Mouse (Mus musculus): Measurements from ENCODE around the gene Fscn2. TPM values are rescaled to one million over a fixed set of nuclear protein-coding genes. Genes with fewer than 3 reads are reported as not detected.

Gene Fscn2
- total and polyA plus RNA-seq, 3 experiments: 0.21 TPM; not detected in 2

DNA sequence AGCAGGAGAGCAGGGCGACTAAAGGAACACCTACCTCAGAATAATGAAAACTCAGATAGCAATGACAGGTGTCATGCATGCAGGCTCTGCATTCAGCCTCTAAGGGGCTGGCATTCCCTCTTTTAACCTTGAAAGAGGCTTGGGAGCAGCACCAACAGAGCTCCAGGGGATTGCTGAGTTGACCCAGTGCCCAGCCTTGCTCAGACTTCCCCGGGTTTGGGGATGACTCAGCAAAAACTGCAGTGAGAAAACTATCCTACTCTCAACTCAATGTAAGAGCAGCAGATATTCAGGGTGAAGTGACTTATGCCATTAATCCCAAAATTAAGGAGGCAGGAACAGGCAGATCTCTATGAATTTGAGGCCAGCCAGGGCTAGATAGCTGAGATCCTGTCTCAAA is 25.8 kb downstream of the Fscn2 start:
- no peak for DNase-seq
- 33% methylated on average over 2 of the region's 2 CpGs for WGBS
- intact Hi-C loops (cut with DNase I): no loop called here

DNA sequence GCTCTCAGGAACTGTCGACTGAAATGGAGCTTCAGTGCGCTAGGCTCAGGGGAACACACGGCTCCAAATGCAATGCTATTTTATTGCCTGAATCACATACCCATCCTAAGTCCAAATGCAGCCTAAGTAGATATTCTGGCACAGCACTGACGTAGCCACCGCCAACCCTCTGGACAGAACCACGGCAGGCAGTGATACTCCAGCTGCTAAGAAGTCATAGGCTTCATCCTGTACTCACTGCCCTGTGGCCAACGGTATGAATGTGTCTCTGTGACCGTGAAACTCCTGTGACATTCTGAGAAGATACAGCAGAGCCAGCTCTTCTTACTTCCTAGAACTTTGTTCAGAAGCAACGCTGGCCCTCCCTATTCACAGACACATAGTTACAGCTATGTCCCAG is 27.2 kb downstream of the Fscn2 start:
- Histone ChIP-seq H3K4me3 (no peak overlapping the region), H3K4me1 (ENCODE audit: control insufficient read depth, insufficient read depth, low read length) (no peaks in the 10 kb centered on the region; the same call in 1 of the 2 replicates), H3K27me3 (ENCODE audit: control insufficient read depth, insufficient read depth, low read length) (no peaks in the 10 kb centered on the region), H3K9ac (ENCODE audit: low read depth, low read length) (no peak overlapping the region), H3K27ac (peak overlapping the region; percentile 24; the same call in 1 of the 2 replicates), H3K79me2 (replicated peaks; ENCODE audit: control insufficient read depth, insufficient read depth, low read length) (no peaks in the 10 kb centered on the region), H3K36me3 (ENCODE audit: control insufficient read depth, insufficient read depth, low read length) (no peaks in the 10 kb centered on the region)
- TF ChIP-seq POLR2A (IDR thresholded peaks at IDR 0.05; ENCODE audit: insufficient read depth, low read depth, low read length) (no peak), CTCF (IDR thresholded peaks at IDR 0.05) (no peak)
- DNase-seq: no peak
- intact Hi-C loops (cut with DNase I): no loop called here
- 73% methylated on average over 9 of the region's 9 CpGs for WGBS

More for the DNA sequence above, 25.8 kb downstream of the Fscn2 start:
- peak overlapping the region; percentile 48; the same call in 1 of the 2 replicates for H3K27ac ChIP-seq
- H3K36me3 ChIP-seq (ENCODE audit: control insufficient read depth, insufficient read depth, low read length): peaks cover 3% of the 10 kb centered on the region; the same call in 1 of the 2 replicates
- TF ChIP-seq EP300 (IDR thresholded peaks at IDR 0.05; ENCODE audit: insufficient read depth, low read depth, low read length) (no peak), POLR2A (IDR thresholded peaks at IDR 0.05; ENCODE audit: insufficient read depth, low read depth, low read length) (no peak), CTCF (IDR thresholded peaks at IDR 0.05) (no peak)
- H3K4me1 ChIP-seq (ENCODE audit: control insufficient read depth, insufficient read depth, low read length): no peaks in the 10 kb centered on the region; the same call in 1 of the 2 replicates
- H3K79me2 ChIP-seq (replicated peaks; ENCODE audit: control insufficient read depth, insufficient read depth, low read length): no peaks in the 10 kb centered on the region
- no peaks in the 10 kb centered on the region for H3K27me3 ChIP-seq (ENCODE audit: control insufficient read depth, insufficient read depth, low read length)
- no peak overlapping the region for H3K4me3 ChIP-seq
- H3K9ac ChIP-seq (ENCODE audit: low read depth, low read length): no peak overlapping the region

DNA sequence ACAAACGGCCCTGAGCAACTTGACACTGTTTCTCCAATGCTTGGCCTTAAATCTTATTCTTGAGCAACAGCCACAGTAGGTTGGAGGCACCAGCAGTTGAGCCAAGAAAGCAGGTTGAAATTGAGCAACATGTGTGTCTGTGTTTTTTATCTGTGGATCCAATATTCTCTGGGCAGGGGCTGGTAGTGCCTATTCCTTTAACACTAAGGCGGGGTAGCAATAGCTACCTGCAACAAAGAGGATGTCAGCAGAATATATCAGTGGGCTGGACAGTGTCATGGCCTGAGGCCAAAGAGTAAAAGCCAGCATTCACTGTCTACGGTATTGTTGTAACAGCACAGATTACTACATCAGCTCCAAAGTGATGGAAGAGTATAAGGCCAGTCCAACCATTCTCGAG is 34.3 kb downstream of the Fscn2 start:
- intact Hi-C loops (cut with DNase I): no loop called here
- 54% methylated on average over 4 of the region's 4 CpGs for WGBS
- Histone ChIP-seq H3K79me2 (replicated peaks; ENCODE audit: control insufficient read depth, insufficient read depth, low read length) (no peaks in the 10 kb centered on the region), H3K27ac (no peak overlapping the region), H3K4me1 (ENCODE audit: control insufficient read depth, insufficient read depth, low read length) (no peaks in the 10 kb centered on the region), H3K9ac (ENCODE audit: low read depth, low read length) (no peak overlapping the region), H3K36me3 (ENCODE audit: control insufficient read depth, insufficient read depth, low read length) (peaks cover 3% of the 10 kb centered on the region), H3K27me3 (ENCODE audit: control insufficient read depth, insufficient read depth, low read length) (no peaks in the 10 kb centered on the region), H3K4me3 (no peak overlapping the region)
- DNase-seq: no peak
- no peak for TF ChIP-seq POLR2A (IDR thresholded peaks at IDR 0.05; ENCODE audit: insufficient read depth, low read depth, low read length)
- TF ChIP-seq EP300 (IDR thresholded peaks at IDR 0.05; ENCODE audit: insufficient read depth, low read depth, low read length): no peak
- no peak for TF ChIP-seq CTCF (IDR thresholded peaks at IDR 0.05)

GRCm38 (mm10) chr11:120397602-120398001 is 36.3 kb downstream of the Fscn2 start:
- Histone ChIP-seq H3K27me3 (ENCODE audit: control insufficient read depth, insufficient read depth, low read length) (no peaks in the 10 kb centered on the region), H3K79me2 (replicated peaks; ENCODE audit: control insufficient read depth, insufficient read depth, low read length) (no peaks in the 10 kb centered on the region), H3K9ac (ENCODE audit: low read depth, low read length) (no peak overlapping the region), H3K4me1 (ENCODE audit: control insufficient read depth, insufficient read depth, low read length) (no peaks in the 10 kb centered on the region), H3K36me3 (ENCODE audit: control insufficient read depth, insufficient read depth, low read length) (peaks cover 5% of the 10 kb centered on the region), H3K4me3 (no peak overlapping the region), H3K27ac (no peak overlapping the region)
- 75% methylated on average over 2 of the region's 2 CpGs for WGBS
- no peak for DNase-seq
- TF ChIP-seq EP300 (IDR thresholded peaks at IDR 0.05; ENCODE audit: insufficient read depth, low read depth, low read length) (no peak), POLR2A (IDR thresholded peaks at IDR 0.05; ENCODE audit: insufficient read depth, low read depth, low read length) (no peak), CTCF (IDR thresholded peaks at IDR 0.05) (no peak)
- intact Hi-C loops (cut with DNase I): no loop called here

- 80% methylated on average over 2 of the region's 2 CpGs for whole genome bisulfite sequencing
- intact Hi-C loops (cut with DNase I): no loop called here
- TF ChIP-seq EP300 (IDR thresholded peaks at IDR 0.05; ENCODE audit: insufficient read depth, low read depth, low read length) (no peak), POLR2A (IDR thresholded peaks at IDR 0.05; ENCODE audit: insufficient read depth, low read depth, low read length) (no peak), CTCF (IDR thresholded peaks at IDR 0.05) (no peak)
- no peak for DNase-seq
- Histone ChIP-seq H3K9ac (ENCODE audit: low read depth, low read length) (no peak overlapping the region), H3K79me2 (replicated peaks; ENCODE audit: control insufficient read depth, insufficient read depth, low read length) (no peaks in the 10 kb centered on the region), H3K4me3 (no peak overlapping the region), H3K36me3 (ENCODE audit: control insufficient read depth, insufficient read depth, low read length) (peaks cover 17% of the 10 kb centered on the region), H3K27ac (no peak overlapping the region), H3K4me1 (ENCODE audit: control insufficient read depth, insufficient read depth, low read length) (no peaks in the 10 kb centered on the region; the same call in 1 of the 2 replicates), H3K27me3 (ENCODE audit: control insufficient read depth, insufficient read depth, low read length) (no peaks in the 10 kb centered on the region)
Measured at GRCm38 (mm10) chr11:120399319-120399718, 38.0 kb downstream of the Fscn2 start.

DNA sequence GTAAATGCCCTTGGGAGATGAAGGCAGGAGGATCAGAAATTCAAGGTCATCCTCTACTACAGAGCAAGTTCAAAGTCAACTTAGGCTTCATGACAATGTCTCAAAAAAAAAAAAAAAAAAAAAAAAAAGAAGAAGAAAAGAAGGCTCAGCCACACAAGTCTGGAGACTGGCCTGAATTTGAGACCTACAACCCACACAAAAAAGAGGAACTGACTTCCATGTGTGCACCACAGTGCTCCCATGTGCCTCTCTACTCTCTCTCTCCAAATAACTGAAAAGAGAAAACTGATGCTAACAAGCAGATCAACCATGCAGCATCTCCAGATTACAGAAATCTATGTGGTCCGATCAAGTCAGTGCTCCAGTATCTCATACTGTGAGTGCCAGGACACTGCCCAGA is 43.5 kb downstream of the Fscn2 start:
- WGBS: 91% methylated on average over 1 of the region's 1 CpGs
- H3K36me3 ChIP-seq (ENCODE audit: control insufficient read depth, insufficient read depth, low read length): peaks cover 18% of the 10 kb centered on the region
- intact Hi-C loops (cut with DNase I): no loop called here

More for the DNA sequence above, 43.5 kb downstream of the Fscn2 start:
- no peak overlapping the region for H3K27ac ChIP-seq
- H3K27me3 ChIP-seq (ENCODE audit: control insufficient read depth, insufficient read depth, low read length): no peaks in the 10 kb centered on the region
- H3K4me1 ChIP-seq (ENCODE audit: control insufficient read depth, insufficient read depth, low read length): no peaks in the 10 kb centered on the region; the same call in 1 of the 2 replicates
- DNase-seq: no peak
- H3K79me2 ChIP-seq (replicated peaks; ENCODE audit: control insufficient read depth, insufficient read depth, low read length): no peaks in the 10 kb centered on the region
- no peak for TF ChIP-seq EP300 (IDR thresholded peaks at IDR 0.05; ENCODE audit: insufficient read depth, low read depth, low read length)
- no peak for TF ChIP-seq POLR2A (IDR thresholded peaks at IDR 0.05; ENCODE audit: insufficient read depth, low read depth, low read length)
- TF ChIP-seq CTCF (IDR thresholded peaks at IDR 0.05): no peak
- H3K9ac ChIP-seq (ENCODE audit: low read depth, low read length): no peak overlapping the region
- no peak overlapping the region for H3K4me3 ChIP-seq

All from heart, adult 2 months (tissue).